Mouse (Mus musculus): ENCODE measurements at regions not wholly inside any gene's neighbourhood (a gene's known extent, or its start where the extent isn't known, plus 50 kb on each side); places are given as distances from the start of the nearest gene placed in this dataset.

GRCm38 (mm10) chr4:125201638-125202325 is 74.1 kb upstream of the Zc3h12a start:
- DNase-seq (ENCODE audit: low spot score): no peak

- DNase-seq (ENCODE audit: low spot score): no peak
These were observed 73.1 kb upstream of the Zc3h12a start for GRCm38 (mm10) chr4:125200762-125201161.

GRCm38 (mm10) chr4:125199281-125199680 is 71.6 kb upstream of the Zc3h12a start:
- no peak for DNase-seq (ENCODE audit: low spot score)

- DNase-seq (ENCODE audit: low spot score): no peak
These were observed 68.3 kb upstream of the Zc3h12a start for GRCm38 (mm10) chr4:125195901-125196435.

- no peak for DNase-seq (ENCODE audit: low spot score)
These were observed 67.2 kb upstream of the Zc3h12a start for GRCm38 (mm10) chr4:125194722-125195380.

- no peak for DNase-seq (ENCODE audit: low spot score)
These were observed 66.7 kb upstream of the Zc3h12a start for GRCm38 (mm10) chr4:125194298-125194697.

GRCm38 (mm10) chr4:125191680-125192079 is 64.0 kb upstream of the Zc3h12a start:
- no peak for DNase-seq (ENCODE audit: low spot score)

- peak; percentile 42 for DNase-seq (ENCODE audit: low spot score)
These were observed 63.4 kb upstream of the Zc3h12a start for GRCm38 (mm10) chr4:125191010-125191409.

GRCm38 (mm10) chr4:125189971-125190370 is 62.3 kb upstream of the Zc3h12a start:
- no peak for DNase-seq (ENCODE audit: low spot score)

- no peak for DNase-seq (ENCODE audit: low spot score)
These were observed 58.6 kb upstream of the Zc3h12a start for GRCm38 (mm10) chr4:125186246-125186645.

GRCm38 (mm10) chr4:125185076-125185475 is 57.4 kb upstream of the Zc3h12a start:
- DNase-seq (ENCODE audit: low spot score): no peak

- DNase-seq (ENCODE audit: low spot score): no peak
These were observed 53.3 kb upstream of the Zc3h12a start for GRCm38 (mm10) chr4:125180947-125181346.

GRCm38 (mm10) chr4:125178552-125178951 is 50.9 kb upstream of the Zc3h12a start:
- DNase-seq (ENCODE audit: low spot score): no peak

- DNase-seq (ENCODE audit: low spot score): no peak
These were observed 50.0 kb upstream of the Zc3h12a start for GRCm38 (mm10) chr4:125177666-125178065.
